Mouse (Mus musculus) cortical plate, adult 2 months (tissue): ENCODE data around the gene E430018J23Rik.

Source experiments
- CTCF ChIP-seq: fragments of 200-500 bp; IDR thresholded peaks from 2 replicates; pipeline ENCODE4 v1.5.1; 2011; ENCODE audit warnings: mild to moderate bottlenecking, control low read depth, low read length; ENCODE audit not compliant: insufficient read depth; ENCODE audit errors: extremely low read depth
- POLR2A ChIP-seq: fragments of 200-500 bp; IDR thresholded peaks from 2 replicates; pipeline ENCODE4 v1.6.1; 2011; ENCODE audit warnings: mild to moderate bottlenecking, low read length, control low read depth; ENCODE audit not compliant: insufficient read depth; ENCODE audit errors: extremely low read depth

DNA sequence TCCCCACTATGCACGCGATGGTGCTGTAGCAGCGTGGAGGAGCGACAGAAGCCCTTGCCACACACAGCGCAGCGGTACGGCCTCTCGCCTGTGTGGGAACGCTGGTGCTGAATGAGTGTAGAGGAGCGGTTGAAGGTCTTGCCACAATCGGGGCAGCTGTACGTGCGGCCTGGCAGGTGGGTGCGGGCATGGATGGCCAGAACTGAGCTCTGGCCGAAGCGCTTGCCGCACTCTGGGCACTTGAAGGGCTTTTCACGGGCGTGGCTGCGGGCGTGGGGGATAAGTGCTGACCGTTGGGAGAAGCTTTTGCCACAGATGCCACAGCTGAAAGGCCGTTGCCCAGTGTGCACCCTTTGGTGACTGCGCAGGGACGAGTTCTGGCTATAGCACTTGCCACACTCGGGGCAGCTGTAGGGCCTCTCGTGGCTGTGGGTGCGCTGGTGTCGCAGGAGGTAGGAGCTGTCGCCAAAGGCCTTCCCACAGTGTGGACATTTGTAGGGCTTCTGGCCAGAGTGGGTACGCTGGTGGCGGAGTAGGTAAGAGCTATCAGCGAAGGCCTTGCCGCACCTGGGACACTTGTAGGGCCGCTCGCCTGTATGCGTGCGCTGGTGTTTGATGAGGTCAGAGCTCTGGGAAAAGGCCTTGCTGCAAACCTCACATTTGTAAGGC is 49.9 kb downstream of the E430018J23Rik start:
- TF ChIP-seq CTCF: no peak
- TF ChIP-seq POLR2A: no peak
